Mouse (Mus musculus) testis, adult 2 months (tissue): ENCODE measurements around the gene Gp5.

Experiments
- CTCF ChIP-seq: fragments of 200-500 bp; IDR thresholded peaks from 2 replicates; pipeline ENCODE4 v1.5.1; 2012; ENCODE audit warnings: low read depth, mild to moderate bottlenecking, inconsistent platforms, low read length, moderate library complexity; ENCODE audit not compliant: control insufficient read depth, insufficient read depth, insufficient replicate concordance
- POLR2A ChIP-seq: fragments of 200-500 bp; IDR thresholded peaks from 2 replicates; pipeline ENCODE4 v1.6.1; 2012; ENCODE audit warnings: low read depth, mild to moderate bottlenecking, inconsistent platforms, low read length, moderate library complexity; ENCODE audit not compliant: control insufficient read depth

DNA sequence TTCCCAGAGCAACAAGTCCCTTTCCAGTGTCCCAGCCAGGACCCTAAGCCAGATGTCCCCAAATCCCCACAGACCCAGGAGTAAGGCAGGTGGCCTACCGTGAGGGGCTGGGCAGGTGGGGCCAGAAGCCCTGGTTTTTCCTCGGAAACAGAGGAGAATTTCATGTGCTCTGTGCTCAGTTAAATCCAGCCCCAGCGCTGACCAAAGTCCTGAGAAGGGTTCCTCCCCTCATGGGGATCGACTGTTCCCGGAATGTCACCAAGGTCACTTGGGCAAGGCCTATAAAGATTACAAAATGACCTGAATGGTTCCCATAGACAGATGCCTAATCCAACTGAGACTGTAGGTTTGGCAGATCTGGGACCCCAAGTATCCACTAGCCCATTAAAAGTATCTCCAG, 43.2 kb downstream of the Gp5 start, which contains the start of gene Cpn2:
- no peak for TF ChIP-seq POLR2A
- no peak for TF ChIP-seq CTCF
